Mouse (Mus musculus) cortical plate, adult 2 months (tissue): ENCODE measurements around the gene Snupn. TPM values are rescaled to one million over a fixed set of nuclear protein-coding genes. Genes with fewer than 3 reads are reported as not detected.
"Not testable (repeated sequence)": the region's sequence is repeated elsewhere in the genome, so short reads cannot be mapped to it uniquely, and the experiment has no call there.

Experiments used
- H3K27ac ChIP-seq: fragments of 200-500 bp; 2 replicates; pipeline ENCODE4 v1.5.1; 2012; ENCODE audit warnings: low read length, control low read depth, inconsistent platforms; ENCODE audit not compliant: insufficient read depth
- H3K4me1 ChIP-seq: fragments of 200-500 bp; 2 replicates; pipeline ENCODE4 v1.6.1; 2011; ENCODE audit warnings: low read length; ENCODE audit not compliant: control insufficient read depth, insufficient read depth
- H3K4me3 ChIP-seq: fragments of 200-500 bp; 2 replicates; pipeline ENCODE4 v1.5.1; 2011; ENCODE audit warnings: mild to moderate bottlenecking, low read length, control low read depth; ENCODE audit not compliant: insufficient read depth
- CTCF ChIP-seq: fragments of 200-500 bp; IDR thresholded peaks from 2 replicates; pipeline ENCODE4 v1.5.1; 2011; ENCODE audit warnings: mild to moderate bottlenecking, control low read depth, low read length; ENCODE audit not compliant: insufficient read depth; ENCODE audit errors: extremely low read depth
- POLR2A ChIP-seq: fragments of 200-500 bp; IDR thresholded peaks from 2 replicates; pipeline ENCODE4 v1.6.1; 2011; ENCODE audit warnings: mild to moderate bottlenecking, low read length, control low read depth; ENCODE audit not compliant: insufficient read depth; ENCODE audit errors: extremely low read depth
- polyA plus RNA-seq: library from polyadenylated mRNA; depleted of rRNA; stranded (reverse); fragments of >200 nt; gene quantifications from 2 replicates; pipeline ENCODE4 v1.2.3, GENCODE M21; 2012

Gene Snupn
- polyA plus RNA-seq, 1 experiment = 16.0 TPM

GRCm38 (mm10) chr9:56928041-56928811 lies 22.5 kb upstream of the Snupn start, which contains the start of gene Snx33:
TSS of gene Snx33 (minus strand) at chr9:56928371.
- H3K4me3 ChIP-seq = peak within 1 kb of the TSS; percentile 35
- TF ChIP-seq CTCF = peak; percentile 48
- TF ChIP-seq POLR2A = no peak
- H3K4me1 ChIP-seq = no peaks in the 10 kb centered on the region
- H3K27ac ChIP-seq = peak within 1 kb of the TSS; percentile 51

- H3K4me1 ChIP-seq = no peaks in the 10 kb centered on the region
- TF ChIP-seq CTCF = no peak
- no peak for TF ChIP-seq POLR2A
- no peak overlapping the region for H3K4me3 ChIP-seq
- H3K27ac ChIP-seq = no peak overlapping the region
These were observed 21.2 kb upstream of the Snupn start for GRCm38 (mm10) chr9:56929496-56929895.

GRCm38 (mm10) chr9:56930556-56930955 lies 20.1 kb upstream of the Snupn start:
- H3K4me1 ChIP-seq = no peaks in the 10 kb centered on the region
- no peak for TF ChIP-seq POLR2A
- no peak for TF ChIP-seq CTCF

GRCm38 (mm10) chr9:56936861-56937222 lies 13.8 kb upstream of the Snupn start:
- H3K4me1 ChIP-seq = peaks cover 3% of the 10 kb centered on the region
- H3K4me3 ChIP-seq = peak overlapping the region; percentile 67
- H3K27ac ChIP-seq = no peak overlapping the region
- no peak for TF ChIP-seq POLR2A
- TF ChIP-seq CTCF = no peak

More at GRCm38 (mm10) chr9:56930556-56930955, 20.1 kb upstream of the Snupn start:
- H3K27ac ChIP-seq = no peak overlapping the region
- no peak overlapping the region for H3K4me3 ChIP-seq

- Histone ChIP-seq H3K4me1 (peaks cover 3% of the 10 kb centered on the region), H3K4me3 (peak within 1 kb of the TSS; percentile 67), H3K27ac (peak within 1 kb of the TSS; percentile 85)
- TF ChIP-seq POLR2A = peak; percentile 47; the same call in 1 of the 2 replicates
- TF ChIP-seq CTCF = no peak
These were observed 13.2 kb upstream of the Snupn start, which contains the start of gene Imp3 for GRCm38 (mm10) chr9:56937223-56938160. TSS of gene Imp3 (plus strand) at chr9:56937475.

- Histone ChIP-seq H3K27ac (no peak overlapping the region), H3K4me3 (peak overlapping the region; percentile 67), H3K4me1 (peaks cover 3% of the 10 kb centered on the region)
- TF ChIP-seq POLR2A (no peak), CTCF (no peak)
These were observed 12.3 kb upstream of the Snupn start for GRCm38 (mm10) chr9:56938374-56938773.

- H3K4me3 ChIP-seq, H3K27ac ChIP-seq, H3K4me1 ChIP-seq: not testable (repeated sequence)
- TF ChIP-seq CTCF = peak; percentile 64
These were observed 3.2 kb upstream of the Snupn start for GRCm38 (mm10) chr9:56947481-56947880.

GRCm38 (mm10) chr9:56948699-56949098 lies 2.0 kb upstream of the Snupn start:
- not testable (repeated sequence) for H3K27ac ChIP-seq, H3K4me1 ChIP-seq, H3K4me3 ChIP-seq

- no peak overlapping the region for H3K27ac ChIP-seq
- no peak overlapping the region; the same call in 1 of the 2 replicates for H3K4me3 ChIP-seq
- no peak for TF ChIP-seq CTCF
- TF ChIP-seq POLR2A = no peak
- peaks cover 2% of the 10 kb centered on the region; the same call in 1 of the 2 replicates for H3K4me1 ChIP-seq
These were observed 911 bp upstream of the Snupn start for GRCm38 (mm10) chr9:56949767-56950166.
